Mouse (Mus musculus) urinary bladder, adult 2 months (tissue): Measurements from ENCODE around the gene 4833423E24Rik. TPM values are rescaled to one million over a fixed set of nuclear protein-coding genes. Genes with fewer than 3 reads are reported as not detected.

Source experiments
- DNase-seq: peaks from one replicate; pipeline ENCODE4 v3.0.0; 2022; ENCODE audit warnings: low spot score
- polyA plus RNA-seq: library from polyadenylated mRNA; depleted of rRNA; stranded (reverse); fragments of >200 nt; gene quantifications from 2 replicates; pipeline ENCODE4 v1.2.3, GENCODE M21; 2012; rRNA removed

4833423E24Rik gene
- polyA plus RNA-seq = 0.03 and 0.10 TPM in 2 replicates

DNA sequence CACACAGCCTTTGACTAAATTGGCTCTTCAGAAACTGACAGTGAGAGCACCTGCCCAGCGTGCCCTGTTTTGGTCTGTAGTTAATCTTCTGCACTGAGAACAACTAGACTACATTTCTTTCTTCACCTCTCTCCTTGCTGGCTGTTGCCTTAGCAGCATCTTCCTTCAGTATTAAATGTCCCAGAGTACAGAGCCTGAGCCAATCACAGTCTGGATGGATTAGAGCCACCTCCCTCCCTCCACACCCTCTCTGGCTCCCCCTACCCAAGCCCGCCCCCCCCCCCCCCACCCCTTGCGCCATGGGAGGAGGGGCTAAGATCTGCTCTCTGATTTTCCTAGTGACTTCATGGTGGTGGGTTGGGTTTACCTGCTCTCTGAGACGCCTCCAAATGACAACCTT lies at the start of gene 4833423E24Rik:
Gene 4833423E24Rik (minus strand): TSS at position 146 of the 400 bp plus-strand sequence.
- no peak for DNase-seq

DNA sequence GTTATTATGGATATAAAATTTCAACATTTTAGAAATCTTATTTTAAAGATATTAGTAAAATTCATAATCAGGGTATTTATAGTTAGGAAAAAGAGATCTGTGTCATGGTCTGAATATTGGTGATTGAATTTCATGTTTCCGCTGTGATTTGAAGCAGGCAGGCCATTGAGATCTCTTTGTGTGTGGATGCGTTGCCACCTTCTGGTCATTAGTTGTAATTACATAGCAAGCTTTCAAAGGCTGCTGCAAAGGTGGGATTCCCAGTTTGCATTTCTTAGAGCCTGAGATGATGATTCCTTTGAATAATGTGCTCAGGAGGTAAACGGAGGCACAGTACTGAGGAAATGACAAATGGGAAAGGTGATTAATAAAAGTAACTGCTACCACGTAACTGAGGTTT lies 42.4 kb upstream of the 4833423E24Rik start:
- DNase-seq = no peak

DNA sequence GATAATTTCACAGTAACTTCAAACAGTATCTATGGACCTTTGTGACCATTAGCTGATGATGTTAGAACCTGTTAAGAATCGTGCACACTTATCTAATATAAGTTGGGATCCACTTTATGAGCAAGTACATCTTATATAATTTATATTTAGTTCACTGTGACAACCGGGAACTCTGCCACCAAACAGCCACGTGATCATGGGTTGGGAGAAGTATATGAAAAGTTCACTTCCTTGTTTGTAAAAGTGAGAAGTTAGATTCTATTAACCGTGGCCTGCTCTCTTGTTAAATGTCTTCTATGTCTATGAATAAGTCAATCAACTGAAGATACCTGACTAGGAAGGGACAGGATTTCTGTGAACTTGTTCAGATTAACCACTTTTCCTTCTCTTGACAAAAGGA lies 41.4 kb upstream of the 4833423E24Rik start:
- DNase-seq = no peak

- DNase-seq = no peak
Observed at GRCm38 (mm10) chr2:85554806-85555205, 36.0 kb upstream of the 4833423E24Rik start.

DNA sequence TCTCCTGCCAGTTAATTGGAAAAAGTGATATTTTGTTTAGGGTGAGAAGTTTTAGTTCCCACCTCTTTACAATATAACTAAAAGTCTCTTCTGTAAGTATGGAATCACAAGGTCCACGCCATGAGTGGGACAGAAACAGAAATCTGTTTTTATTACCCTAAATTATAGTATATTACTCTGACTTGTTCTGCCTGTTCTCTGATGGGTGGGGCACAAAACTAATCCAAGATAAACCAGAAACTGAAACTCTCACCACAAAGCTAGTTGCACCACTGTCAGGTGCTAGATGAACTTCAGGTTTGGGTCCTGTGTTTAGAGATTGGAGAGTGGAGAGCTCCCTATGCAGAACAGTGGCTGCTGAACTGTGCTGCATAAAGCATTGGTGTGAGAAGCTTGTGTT lies 15.1 kb upstream of the 4833423E24Rik start:
- DNase-seq = no peak

DNA sequence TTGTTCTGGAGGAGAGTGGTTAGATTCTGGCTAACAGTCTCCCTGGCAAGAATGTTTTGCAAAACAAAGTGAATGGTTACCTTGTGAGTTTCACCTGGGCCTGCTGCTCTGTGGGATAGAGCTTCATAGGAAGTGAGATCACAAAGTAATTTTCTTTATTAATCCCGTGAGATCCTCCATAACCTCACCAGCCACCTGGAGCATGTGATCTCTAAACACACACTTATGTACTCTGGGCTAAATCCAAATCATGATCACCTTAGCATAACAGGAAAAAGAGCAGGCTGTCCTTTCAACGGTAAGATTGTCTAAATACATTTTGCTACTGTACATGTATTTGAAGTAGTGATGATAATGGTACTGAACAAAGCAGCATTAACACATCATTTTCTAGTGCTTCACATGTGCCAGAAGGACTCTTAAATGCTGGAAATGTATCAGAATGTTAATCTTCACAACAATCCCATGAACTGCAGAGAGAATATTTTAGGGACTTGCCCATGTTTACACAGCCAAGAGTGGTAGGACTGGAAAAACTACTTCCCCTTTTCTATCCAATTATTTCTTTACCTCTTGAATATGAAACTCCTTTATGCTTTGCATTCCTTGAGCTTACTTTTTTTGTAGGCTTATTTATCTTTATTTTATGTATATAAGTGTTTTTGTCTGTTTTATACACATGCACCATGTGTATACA lies 13.4 kb upstream of the 4833423E24Rik start:
- no peak for DNase-seq

GRCm38 (mm10) chr2:85522859-85523489 lies 4.2 kb upstream of the 4833423E24Rik start:
- DNase-seq = no peak

DNA sequence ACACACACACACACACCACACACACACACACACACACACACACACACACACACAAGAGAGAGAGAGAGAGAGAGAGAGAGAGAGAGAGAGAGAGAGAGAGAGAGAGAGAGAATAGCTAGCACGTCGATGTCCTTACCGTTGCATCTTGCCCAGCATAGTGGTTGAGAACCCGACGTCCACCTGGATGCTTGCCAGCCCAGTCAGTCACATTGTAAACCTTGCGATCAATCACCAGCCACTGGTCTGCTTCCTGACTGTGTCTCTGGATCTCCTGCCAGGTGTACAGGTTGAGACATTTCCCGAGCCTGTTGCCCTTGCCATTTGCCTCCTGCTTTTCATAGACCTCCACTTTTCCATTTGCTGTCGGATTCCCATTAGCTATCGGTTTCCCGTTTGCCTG lies 532 bp downstream of the 4833423E24Rik start:
- peak; percentile 23 for DNase-seq

DNA sequence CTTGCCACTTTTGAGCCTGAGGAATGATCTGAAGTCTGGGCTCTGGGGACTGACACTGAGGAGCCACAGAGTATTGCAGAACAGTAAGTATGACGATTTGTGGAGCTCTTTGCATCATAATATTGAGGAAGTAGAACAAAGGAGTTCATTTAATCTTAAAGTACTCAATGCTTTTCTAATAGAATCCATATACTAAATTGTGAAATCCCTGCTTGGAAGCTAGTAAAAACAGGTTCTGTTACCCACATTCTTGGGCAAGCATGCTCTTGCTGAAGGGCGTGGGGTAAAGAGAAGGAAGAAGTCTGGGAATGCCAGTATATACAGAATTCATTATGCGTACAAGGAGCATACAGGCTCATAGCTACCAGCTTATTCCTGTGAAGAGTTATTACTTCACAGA lies 8.4 kb downstream of the 4833423E24Rik start:
- DNase-seq = no peak

GRCm38 (mm10) chr2:85490396-85490795 lies 28.4 kb downstream of the 4833423E24Rik start:
- no peak for DNase-seq

DNA sequence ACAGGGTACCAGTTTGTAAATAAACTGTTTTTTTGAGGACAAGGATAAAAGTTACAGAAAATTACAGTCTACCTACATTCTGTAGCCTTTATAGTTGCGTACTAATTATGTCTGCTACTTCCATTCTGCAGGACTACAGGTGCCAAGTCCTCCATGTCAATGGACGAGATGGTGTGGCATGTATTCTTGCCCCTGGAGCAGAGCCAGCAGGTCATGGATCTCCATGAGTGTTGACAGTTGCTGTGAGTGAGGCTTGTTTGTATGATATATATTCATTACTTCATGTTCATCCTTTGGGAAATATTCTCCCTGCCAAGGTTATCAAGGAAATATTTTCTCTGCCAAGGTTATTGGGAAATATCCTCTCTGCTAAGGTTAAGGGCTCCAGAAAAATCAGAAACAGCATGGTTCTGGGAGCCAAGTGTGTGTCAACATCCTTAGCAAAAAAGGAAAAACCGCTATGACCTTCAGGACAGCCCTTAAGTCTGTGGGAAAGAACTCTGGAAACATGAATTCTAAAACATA lies 52.0 kb downstream of the 4833423E24Rik start:
- no peak for DNase-seq

GRCm38 (mm10) chr2:85443539-85443938 lies 75.3 kb downstream of the 4833423E24Rik start, which contains the start of gene Olfr995:
Gene Olfr995, minus strand, starts transcription at chr2:85443639.
- no peak for DNase-seq

- DNase-seq = no peak
Observed at GRCm38 (mm10) chr2:85442546-85442945, 76.3 kb downstream of the 4833423E24Rik start.

DNA sequence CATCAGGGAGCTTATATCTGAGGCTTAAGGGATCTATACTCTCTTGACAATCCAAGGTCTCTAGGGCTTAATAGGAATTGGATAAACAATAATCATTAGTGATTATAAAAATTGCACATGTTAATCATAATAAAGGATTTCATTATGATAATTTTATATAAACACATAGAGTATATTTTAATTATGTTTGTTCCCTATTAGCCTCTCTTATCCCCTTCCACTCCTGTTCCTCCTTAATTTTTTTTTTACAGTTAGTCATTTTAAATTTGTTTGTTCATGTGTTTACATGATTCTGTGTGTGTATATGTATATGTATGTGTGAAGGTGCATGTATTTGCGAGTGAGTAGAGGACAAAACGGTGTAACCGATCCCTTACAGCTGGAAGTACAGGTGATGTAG lies 82.5 kb downstream of the 4833423E24Rik start, which contains the start of gene Olfr994:
Gene Olfr994 (minus strand): TSS at position 101 of the 400 bp plus-strand sequence.
- DNase-seq = no peak

Other genes starting within 250 kb of the 4833423E24Rik start
- gene Olfr987, start 179.7 kb downstream of the 4833423E24Rik start, polyA plus RNA-seq = not detected in 2 replicates
- not detected in 2 replicates for gene Olfr988, start 155.8 kb downstream of the 4833423E24Rik start, polyA plus RNA-seq
- gene Olfr992, start 109.6 kb downstream of the 4833423E24Rik start, polyA plus RNA-seq = not detected in 2 replicates
- gene Olfr993, start 104.1 kb downstream of the 4833423E24Rik start, polyA plus RNA-seq = not detected in 2 replicates
- gene Olfr994, start 82.6 kb downstream of the 4833423E24Rik start, polyA plus RNA-seq = not detected in 2 replicates
- gene Olfr995, start 75.4 kb downstream of the 4833423E24Rik start, polyA plus RNA-seq = not detected in 2 replicates
- gene Olfr996, start 60.2 kb upstream of the 4833423E24Rik start, polyA plus RNA-seq = not detected in 2 replicates
- gene Olfr998, start 69.9 kb upstream of the 4833423E24Rik start, polyA plus RNA-seq = not detected in 2 replicates
- not detected in 2 replicates for gene Olfr1000, start 92.9 kb upstream of the 4833423E24Rik start, polyA plus RNA-seq
- gene Olfr1002, start 131.7 kb upstream of the 4833423E24Rik start, polyA plus RNA-seq = not detected in 2 replicates
- gene Olfr154, start 145.4 kb upstream of the 4833423E24Rik start, polyA plus RNA-seq = not detected in 2 replicates
- not detected in 2 replicates for gene Olfr1006, start 159.7 kb upstream of the 4833423E24Rik start, polyA plus RNA-seq
- not detected in 2 replicates for gene Olfr1008, start 170.4 kb upstream of the 4833423E24Rik start, polyA plus RNA-seq
- gene Olfr1009, start 196.4 kb upstream of the 4833423E24Rik start, polyA plus RNA-seq = not detected in 2 replicates
- not detected in 2 replicates for gene Olfr1012, start 243.7 kb upstream of the 4833423E24Rik start, polyA plus RNA-seq
- gene Olfr1013, start 248.1 kb upstream of the 4833423E24Rik start, polyA plus RNA-seq = not detected in 2 replicates